Mouse (Mus musculus) left cerebral cortex, postnatal 4 days (tissue): Measurements from ENCODE around the gene Fam198a. TPM values are rescaled to one million over a fixed set of nuclear protein-coding genes. Genes with fewer than 3 reads are reported as not detected.

Source experiments
- DNase-seq: peaks from one replicate; pipeline ENCODE4 v3.0.0-alpha.2; 2022
- intact Hi-C: fragments of 180-260 bp; cut with DNase I; formaldehyde crosslinking; loops from one replicate; pipeline ENCODE4 v1.15.1; 2025
- total RNA-seq, 2 experiments: library from RNA; stranded (reverse); gene quantifications; 2 replicates each; pipeline ENCODE4 v1.2.3; 2021

Fam198a gene
- total RNA-seq, 2 experiments from 2014 or later: 3.1 to 3.5 TPM

- intact Hi-C loops: no loop called here
- no peak for DNase-seq
Measured at GRCm38 (mm10) chr9:121925959-121926358, 24.8 kb upstream of the Fam198a start.

- intact Hi-C loops: no loop called here
Measured at GRCm38 (mm10) chr9:121926634-121927405, 24.0 kb upstream of the Fam198a start.

GRCm38 (mm10) chr9:121927721-121928120, 23.1 kb upstream of the Fam198a start:
- intact Hi-C loops: no loop called here
- DNase-seq: no peak

More at GRCm38 (mm10) chr9:121926634-121927405, 24.0 kb upstream of the Fam198a start:
- no peak for DNase-seq

GRCm38 (mm10) chr9:121928498-121928897, 22.3 kb upstream of the Fam198a start:
- DNase-seq: peak; percentile 37
- intact Hi-C loops: no loop called here

GRCm38 (mm10) chr9:121934856-121935255, 15.9 kb upstream of the Fam198a start:
- no peak for DNase-seq
- intact Hi-C loops: no loop called here

DNA sequence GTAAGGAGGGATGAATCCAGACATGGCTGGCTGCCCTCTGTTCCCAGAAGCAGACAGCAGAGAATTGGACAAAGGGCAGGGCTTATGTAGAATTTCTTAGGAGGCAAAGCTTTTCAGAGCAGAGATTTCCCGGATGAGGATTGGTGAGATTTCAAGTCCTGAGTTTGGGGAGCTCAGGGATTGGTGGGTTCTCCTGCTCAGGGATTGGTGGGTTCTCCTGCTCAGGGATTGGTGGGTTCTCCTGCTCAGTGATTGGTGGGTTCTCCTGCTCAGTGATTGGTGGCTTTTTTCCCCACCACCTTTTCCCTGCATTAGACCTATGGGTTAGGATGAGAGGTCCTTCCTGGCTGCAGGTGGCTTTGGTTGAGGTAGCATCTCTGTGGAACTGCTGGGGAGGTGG, 13.8 kb upstream of the Fam198a start:
- DNase-seq: no peak
- intact Hi-C loops: no loop called here

- no peak for DNase-seq
- intact Hi-C loops: no loop called here
Measured at GRCm38 (mm10) chr9:121937451-121937864, 13.3 kb upstream of the Fam198a start.

GRCm38 (mm10) chr9:121937944-121938355, 12.8 kb upstream of the Fam198a start:
- intact Hi-C loops: no loop called here
- no peak for DNase-seq

DNA sequence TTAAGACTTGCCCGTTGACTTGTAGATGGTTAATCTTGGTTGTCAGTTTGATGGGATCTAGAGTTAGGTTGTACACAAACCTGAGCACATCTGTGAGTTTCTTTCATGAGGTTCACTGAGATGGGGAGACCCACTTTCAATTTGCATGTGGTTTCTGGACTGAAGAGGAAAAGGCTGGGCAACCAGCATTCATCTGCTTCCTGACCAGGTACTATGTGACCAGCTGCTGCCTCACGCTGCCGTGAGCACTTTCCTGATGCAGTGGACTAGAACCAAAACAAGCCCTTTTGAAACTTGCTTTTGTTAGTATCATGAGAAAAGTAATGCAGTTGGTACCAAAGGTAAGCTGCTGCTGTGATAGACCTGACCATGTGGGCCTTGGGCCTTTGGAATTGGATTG, 7.8 kb upstream of the Fam198a start:
- intact Hi-C loops: no loop called here
- DNase-seq: no peak

DNA sequence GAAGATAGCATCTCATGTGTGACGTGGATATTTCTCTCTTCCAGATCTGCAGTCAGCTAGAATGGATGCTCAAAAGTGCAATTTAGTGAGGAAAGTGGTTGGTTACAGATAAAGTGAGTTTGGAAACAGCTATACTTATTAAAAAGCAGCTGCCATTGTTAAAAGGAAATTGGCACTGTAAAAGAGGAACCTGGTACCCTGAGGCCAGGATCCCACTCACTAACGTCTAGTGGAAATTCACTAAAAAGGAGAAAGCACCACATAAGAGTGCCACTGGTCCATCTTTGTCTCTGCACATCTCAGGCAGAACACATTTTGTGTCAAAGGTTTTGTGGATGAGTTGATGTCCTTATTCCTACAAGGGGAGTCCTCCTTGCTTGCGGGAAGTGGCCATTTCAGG, 7.2 kb upstream of the Fam198a start:
- intact Hi-C loops: no loop called here

DNA sequence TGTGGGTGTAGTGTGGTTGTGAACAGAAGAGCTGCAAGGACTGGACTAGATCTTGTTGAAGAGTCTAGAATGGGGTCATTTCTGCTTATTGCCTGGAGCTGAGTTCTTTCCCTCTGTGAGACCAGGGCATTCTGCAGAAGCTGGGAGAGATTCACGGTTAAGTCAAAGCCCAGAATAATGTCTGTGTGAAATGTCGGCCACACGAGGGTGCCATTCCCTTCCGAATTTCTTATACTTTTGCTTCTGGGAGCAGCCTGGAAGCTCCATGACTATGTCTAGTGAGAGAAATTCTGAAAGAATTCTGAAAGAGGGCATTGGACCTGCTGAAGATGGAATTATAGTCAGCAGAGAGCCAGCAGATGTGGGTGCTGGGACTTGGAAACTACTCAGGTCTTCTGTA, 3.0 kb upstream of the Fam198a start:
- intact Hi-C loops: loop anchor here (2.0 kb wide), 1 partner anchor 37 kb away; no protein-coding TSS in a partner anchor
- DNase-seq: peak; percentile 74

More for the DNA sequence above, 7.2 kb upstream of the Fam198a start:
- no peak for DNase-seq

- no peak for DNase-seq
- intact Hi-C loops: no loop called here
Measured at GRCm38 (mm10) chr9:121948431-121948830, 2.4 kb upstream of the Fam198a start.

DNA sequence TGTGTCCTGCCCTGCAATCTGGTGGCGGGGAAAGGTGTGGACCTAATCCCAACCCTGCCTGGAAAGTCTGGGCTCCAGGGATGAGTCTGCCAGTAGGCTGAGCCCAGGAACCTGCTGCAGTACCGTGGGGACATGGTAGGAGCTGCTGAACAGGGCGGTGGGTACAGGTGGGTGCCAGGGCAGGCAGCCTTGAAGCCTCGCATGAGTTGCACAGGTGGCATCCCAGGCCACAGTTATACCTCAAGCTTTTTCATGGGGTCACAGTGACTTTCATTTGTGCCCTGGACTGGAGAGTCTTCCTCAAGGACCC, 281 bp downstream of the Fam198a start:
- DNase-seq: no peak
- intact Hi-C loops: no loop called here

GRCm38 (mm10) chr9:121952596-121952995, 1.8 kb downstream of the Fam198a start:
- intact Hi-C loops: no loop called here
- no peak for DNase-seq

DNA sequence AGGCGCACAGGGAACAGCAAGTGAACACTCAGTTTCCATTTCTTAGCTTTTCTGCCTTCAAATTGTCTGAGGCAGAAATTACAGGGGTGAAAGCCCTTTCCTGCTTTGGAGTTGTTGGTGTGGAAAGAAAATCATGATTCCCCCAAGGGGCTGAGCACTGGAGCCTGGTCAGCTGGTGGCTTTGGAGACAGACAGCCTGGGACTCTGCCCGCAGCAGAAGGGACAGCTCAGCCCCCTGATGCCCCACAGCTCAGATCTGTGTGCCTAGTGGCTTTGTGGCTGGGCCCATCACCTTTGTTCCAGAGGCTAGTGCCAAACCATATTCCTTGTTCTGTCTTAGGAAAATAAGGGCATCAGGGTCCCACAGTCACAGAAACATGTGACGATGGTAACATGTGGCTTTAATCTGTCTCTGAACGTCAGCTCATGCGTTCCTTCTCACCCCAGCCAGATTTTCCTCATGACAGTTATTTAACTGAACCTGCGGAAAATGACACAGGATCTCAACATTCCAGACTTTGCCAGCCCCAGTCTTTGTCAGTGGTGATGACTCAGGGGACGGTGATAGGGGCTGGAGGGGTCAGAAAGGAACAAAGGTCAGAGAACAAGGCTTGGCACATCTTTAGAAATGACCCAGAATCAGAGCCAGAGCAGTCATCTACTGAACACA, 9.3 kb downstream of the Fam198a start:
- intact Hi-C loops: no loop called here

DNA sequence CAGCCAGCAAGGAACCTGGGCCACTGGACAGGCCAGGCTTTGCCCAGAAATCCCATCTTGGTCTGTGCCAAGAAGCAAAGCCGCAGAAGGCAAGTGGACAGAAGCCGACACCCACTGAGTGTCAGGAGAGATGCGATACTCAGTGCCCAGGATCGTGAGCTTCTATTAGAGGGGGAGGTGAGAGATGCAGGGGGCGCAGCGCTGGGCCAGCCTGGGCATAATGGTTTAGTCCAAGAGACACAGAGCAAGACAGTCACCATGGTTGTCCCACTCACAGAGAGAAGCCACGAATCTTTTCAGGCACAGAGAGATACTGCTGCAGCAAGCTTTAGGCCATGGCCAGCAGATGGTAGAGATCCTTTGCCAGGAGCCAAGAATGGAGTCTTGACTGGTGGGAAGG, 14.2 kb downstream of the Fam198a start:
- intact Hi-C loops: no loop called here
- DNase-seq: peak; percentile 46

More for the DNA sequence above, 9.3 kb downstream of the Fam198a start:
- DNase-seq: no peak

DNA sequence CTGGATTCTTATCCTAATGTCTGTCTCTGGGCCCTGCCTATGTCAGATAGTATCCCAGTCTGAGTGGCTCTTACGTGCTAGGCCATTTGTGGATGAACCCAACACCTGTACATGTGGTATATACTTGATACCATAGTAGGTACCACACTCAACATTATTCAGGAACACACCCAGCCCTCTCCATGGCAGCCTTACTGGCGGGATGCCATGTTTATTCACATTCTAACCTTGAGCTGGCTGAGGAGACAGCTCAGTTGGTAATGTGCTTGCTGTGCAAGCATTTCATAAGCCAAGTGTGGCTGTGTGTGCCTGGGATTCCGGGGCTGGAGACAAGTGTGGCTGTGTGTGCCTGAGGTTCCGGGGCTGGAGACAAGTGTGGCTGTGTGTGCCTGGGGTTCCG, 17.5 kb downstream of the Fam198a start:
- no peak for DNase-seq
- intact Hi-C loops: no loop called here

- intact Hi-C loops: no loop called here
- DNase-seq: no peak
Measured at GRCm38 (mm10) chr9:121969841-121970381, 19.1 kb downstream of the Fam198a start.

- DNase-seq: no peak
- intact Hi-C loops: no loop called here
Measured at GRCm38 (mm10) chr9:121973207-121973606, 22.4 kb downstream of the Fam198a start.

- intact Hi-C loops: no loop called here
- peak; percentile 59 for DNase-seq
Measured at GRCm38 (mm10) chr9:121974141-121974986, 23.6 kb downstream of the Fam198a start.

DNA sequence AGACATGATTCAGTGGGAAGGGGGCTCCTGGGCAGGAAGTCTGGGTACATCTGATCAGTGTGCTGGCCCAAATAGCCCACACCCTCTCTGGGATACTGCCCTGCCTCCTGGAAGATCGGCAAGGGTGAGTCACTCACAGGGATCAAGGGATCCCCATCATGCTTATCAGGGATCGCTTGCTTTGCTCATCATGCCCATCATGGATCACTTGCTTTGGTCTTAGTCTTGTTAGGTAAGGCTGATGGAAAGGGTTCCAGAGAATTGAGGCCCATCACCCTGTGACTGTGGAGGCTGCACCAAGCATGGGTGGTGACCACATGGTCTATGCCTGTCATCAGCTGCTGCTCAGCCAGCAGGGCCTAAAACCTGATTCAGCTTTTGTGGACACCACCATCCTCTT, 24.5 kb downstream of the Fam198a start:
- intact Hi-C loops: no loop called here
- DNase-seq: no peak
